Mouse (Mus musculus): ENCODE measurements around the gene Peak1. TPM values are rescaled to one million over a fixed set of nuclear protein-coding genes. Genes with fewer than 3 reads are reported as not detected.

Gene Peak1
- total RNA-seq, 4 experiments from 2014 or later, result 34.2 to 44.5 (median 40.9) TPM

GRCm38 (mm10) chr9:56200200-56200599 lies 217.7 kb downstream of the Peak1 start:
- no peak for DNase-seq (ENCODE audit: low spot score)

GRCm38 (mm10) chr9:56196921-56197320 lies 220.9 kb downstream of the Peak1 start:
- DNase-seq (ENCODE audit: low spot score), result no peak

DNA sequence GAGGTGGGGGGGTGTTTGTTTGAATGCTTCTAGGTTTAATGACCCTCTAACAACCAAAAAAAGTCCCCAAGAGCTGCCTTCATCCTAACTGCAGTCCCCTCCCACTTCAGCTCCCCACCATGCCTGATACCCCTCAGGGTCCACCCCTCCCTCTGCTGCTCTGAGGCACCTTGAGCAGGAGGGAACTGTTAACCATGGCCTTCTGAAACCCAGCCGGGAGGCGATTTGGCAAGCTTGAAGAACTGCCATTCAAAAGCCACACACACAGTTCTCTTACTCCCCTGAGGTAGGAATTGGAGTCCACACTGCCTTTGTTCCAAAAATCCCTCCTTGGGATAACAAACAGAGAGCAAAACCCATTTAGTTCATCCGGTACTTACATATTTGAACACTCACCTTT lies 222.7 kb downstream of the Peak1 start:
- DNase-seq (ENCODE audit: low spot score), result no peak

- DNase-seq (ENCODE audit: low spot score), result no peak
Observed at GRCm38 (mm10) chr9:56191498-56192455, 226.1 kb downstream of the Peak1 start.

DNA sequence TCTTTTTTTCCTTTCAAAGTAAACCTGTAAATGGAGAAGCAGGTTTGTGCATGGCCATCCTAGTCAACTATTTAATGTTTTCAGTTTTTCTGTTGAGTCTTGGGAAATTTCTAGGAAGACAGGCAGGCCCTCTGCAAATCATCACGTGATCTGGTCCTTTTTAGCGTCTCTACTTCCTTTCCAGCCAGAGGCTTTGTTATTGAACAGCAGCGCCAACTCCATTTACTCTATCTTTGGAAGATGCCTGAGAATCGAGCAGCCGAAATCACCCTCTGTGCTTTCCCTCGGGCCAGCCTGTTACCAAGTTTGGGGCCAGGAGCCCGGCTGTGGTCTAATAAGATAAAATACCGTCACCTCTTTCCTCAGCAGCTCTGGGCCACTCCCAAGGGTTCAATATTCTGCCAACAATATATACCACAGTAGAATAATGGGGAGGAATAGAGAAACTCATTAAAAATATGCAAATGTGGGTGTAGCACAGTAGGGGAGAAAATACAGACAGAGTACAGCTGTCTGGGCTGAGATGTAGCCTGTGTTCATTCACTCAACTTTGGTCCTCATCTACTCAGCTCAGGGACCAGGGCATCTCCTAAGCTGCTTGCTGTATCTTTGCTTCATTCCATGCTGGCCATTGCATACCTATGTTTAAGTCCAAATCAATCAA lies 237.6 kb downstream of the Peak1 start:
- peak; percentile 36 for DNase-seq (ENCODE audit: low spot score)

GRCm38 (mm10) chr9:56179416-56180117 lies 238.3 kb downstream of the Peak1 start:
- DNase-seq (ENCODE audit: low spot score), result no peak

DNA sequence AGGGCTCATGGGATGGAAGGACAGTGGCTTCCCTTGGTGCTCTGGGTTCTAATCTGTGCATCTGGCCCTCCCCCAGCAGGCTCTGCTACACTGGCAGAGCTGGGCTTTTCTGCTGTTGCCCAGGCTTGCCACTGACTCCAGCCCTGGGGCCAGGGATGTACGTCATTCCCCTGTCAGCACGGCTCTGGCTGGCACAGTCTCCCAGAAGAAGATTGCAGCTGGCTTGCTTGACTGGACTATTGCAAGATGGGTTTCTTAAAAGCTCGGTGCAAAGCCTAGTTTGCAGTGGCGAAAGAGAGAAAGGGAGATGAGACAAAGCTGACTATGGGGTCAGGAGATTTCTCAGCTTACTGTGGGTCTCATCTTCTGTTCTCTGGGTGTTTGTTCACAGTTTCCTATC lies 240.5 kb downstream of the Peak1 start:
- no peak for DNase-seq (ENCODE audit: low spot score)

DNA sequence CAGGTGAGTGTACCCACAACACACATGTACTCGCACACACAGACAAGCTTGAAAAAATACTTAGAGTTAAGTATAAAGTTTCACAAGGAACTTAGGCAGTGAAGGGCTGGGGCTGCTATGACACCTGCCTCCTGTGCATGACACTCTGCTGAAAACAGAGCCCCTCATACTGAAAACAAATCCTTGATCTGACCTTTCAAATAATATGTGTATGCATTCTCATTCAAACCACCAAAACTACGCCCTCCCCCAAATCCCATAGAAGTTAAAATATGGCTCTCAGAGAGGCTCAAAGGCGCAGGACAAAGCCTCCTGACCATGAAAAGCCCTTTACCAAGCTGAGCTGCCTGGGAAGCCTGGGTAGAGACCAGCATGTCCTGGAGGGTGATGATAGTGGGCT lies 242.6 kb downstream of the Peak1 start:
- DNase-seq (ENCODE audit: low spot score), result no peak

DNA sequence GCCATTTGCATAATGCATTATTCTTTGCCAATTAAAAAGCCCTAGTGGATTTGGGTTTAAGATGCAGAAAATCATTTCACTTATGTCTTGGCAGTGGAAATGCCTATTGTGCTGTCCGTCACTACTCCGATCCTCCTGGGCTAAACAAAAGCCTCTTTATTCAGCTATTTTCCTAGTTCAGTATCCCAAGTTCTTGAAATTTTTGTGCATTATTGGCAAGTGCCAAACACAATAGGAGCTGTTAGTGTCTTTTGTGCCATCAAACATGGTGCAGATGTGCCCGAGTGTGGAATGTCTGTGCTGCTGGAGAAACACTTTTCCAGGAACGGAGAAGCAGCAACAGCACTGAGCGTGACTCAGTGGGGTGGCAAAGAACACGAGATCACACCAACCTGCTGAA lies 250.2 kb downstream of the Peak1 start:
- no peak for DNase-seq (ENCODE audit: low spot score)

GRCm38 (mm10) chr9:56166161-56166560 lies 251.7 kb downstream of the Peak1 start:
- no peak for DNase-seq (ENCODE audit: low spot score)

DNA sequence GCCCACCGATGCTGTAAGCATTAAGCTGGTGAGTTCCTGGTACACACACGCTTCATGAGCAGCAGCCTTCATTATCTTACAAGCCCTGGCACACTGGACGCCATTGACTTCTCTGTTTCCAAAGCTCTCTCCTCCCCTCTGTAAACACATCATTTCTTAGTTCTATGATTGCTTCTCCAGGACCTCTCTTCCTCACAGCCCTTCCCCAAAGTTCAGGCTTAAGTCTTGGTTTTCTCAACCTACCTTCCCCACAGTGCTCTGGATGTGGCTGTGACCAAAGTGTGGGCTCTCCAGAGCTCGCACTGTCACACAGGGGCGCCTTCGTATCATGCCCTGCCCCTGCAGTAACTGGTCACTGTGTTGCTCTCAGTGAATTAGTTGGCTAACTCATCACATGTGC lies 252.5 kb downstream of the Peak1 start, which contains the start of gene Tspan3:
TSS of gene Tspan3 (minus strand) at position 101 of the 400 bp plus-strand sequence.
- DNase-seq (ENCODE audit: low spot score), result no peak

GRCm38 (mm10) chr9:56160341-56161141 lies 257.3 kb downstream of the Peak1 start:
- peak; percentile 87 for DNase-seq (ENCODE audit: low spot score)

DNA sequence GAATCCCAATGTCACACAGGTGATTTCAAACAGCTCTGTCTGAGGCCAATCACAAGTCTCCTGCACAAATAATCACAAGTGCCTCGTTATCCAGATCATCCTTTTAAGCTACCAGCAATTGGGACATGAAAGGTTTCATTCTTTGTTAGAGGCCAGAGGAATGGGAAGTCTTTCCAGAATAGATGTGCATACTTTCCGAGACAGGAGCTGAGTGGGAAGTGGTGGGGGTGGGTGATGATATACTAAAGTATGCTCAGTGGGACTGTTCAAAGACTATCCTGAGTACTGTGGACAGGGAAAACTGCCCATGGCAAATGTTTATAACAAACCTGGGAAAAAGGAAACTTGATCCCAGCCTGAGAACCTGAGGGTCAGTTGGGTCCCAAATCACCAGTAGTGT lies 258.4 kb downstream of the Peak1 start:
- no peak for DNase-seq (ENCODE audit: low spot score)

DNA sequence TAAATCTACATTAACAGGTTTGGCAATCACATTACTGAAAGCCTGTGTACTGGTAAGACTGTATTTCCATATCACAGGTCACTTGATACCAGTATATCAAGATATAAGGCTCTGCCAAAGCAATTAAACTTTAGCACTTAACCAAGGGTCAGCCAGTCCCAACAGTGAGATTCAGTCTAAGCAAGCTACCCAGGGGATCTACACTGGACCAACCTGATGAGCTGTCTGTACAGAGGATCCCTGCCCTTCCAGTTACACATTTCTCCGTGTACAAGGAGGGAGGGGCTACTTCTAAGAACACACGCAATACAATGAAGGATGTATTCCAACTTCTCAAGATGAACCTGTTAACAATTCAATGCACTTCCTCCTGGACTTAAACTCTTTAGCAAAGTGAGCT lies 259.8 kb downstream of the Peak1 start:
- DNase-seq (ENCODE audit: low spot score), result no peak

- no peak for DNase-seq (ENCODE audit: low spot score)
Observed at GRCm38 (mm10) chr9:56154572-56154971, 263.3 kb downstream of the Peak1 start.

- DNase-seq (ENCODE audit: low spot score), result no peak
Observed at GRCm38 (mm10) chr9:56152482-56153007, 265.3 kb downstream of the Peak1 start.

DNA sequence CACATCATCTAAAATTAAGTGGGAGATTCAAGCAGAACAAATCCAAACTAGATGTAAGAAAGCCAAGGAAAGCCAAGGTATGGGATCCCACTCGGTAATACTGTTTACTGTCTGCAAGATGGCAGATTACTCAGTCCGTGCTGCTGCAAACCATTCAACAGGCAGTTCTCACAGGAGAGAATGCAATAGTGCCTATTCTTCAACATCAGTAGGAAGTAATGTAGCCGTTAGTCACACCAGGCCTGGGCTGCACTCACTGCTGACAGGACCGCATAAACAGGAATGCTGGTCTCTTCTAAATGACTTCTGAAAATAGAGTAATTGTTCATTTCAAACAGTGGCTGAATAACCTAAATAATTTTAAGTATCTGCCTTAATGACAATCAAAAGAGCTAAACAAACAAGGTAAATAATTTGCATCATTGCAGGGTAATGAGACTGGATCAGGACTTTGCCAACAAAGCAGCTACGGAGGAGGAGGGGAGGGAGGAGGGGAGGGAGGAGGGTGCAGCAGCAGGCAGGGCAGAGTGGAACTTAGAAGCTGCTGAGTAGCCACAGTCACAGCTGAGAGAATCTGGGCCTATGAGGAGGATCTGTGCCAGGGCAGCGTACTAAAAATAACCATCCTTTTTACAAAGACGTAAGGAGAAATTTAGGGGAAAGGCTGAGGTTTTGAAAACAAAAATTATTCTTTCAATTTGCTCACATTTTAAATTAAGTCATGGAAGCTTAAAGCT lies 266.0 kb downstream of the Peak1 start:
- peak; percentile 55 for DNase-seq (ENCODE audit: low spot score)

Data from heart, adult 8-10 months (tissue).